Mouse (Mus musculus) lung, adult 2 months (tissue): ENCODE measurements around the gene Slc26a11.

ENCODE experiments used
- CTCF ChIP-seq: fragments of 200-500 bp; IDR thresholded peaks from 2 replicates; pipeline ENCODE4 v1.5.1; 2011; ENCODE audit warnings: mild to moderate bottlenecking, low read length, control low read depth; ENCODE audit not compliant: insufficient read depth
- POLR2A ChIP-seq: fragments of 200-500 bp; IDR thresholded peaks from 2 replicates; pipeline ENCODE4 v1.6.1; 2011; ENCODE audit warnings: low read depth, mild to moderate bottlenecking, control low read depth, low read length, borderline replicate concordance; ENCODE audit errors: extremely low read depth

DNA sequence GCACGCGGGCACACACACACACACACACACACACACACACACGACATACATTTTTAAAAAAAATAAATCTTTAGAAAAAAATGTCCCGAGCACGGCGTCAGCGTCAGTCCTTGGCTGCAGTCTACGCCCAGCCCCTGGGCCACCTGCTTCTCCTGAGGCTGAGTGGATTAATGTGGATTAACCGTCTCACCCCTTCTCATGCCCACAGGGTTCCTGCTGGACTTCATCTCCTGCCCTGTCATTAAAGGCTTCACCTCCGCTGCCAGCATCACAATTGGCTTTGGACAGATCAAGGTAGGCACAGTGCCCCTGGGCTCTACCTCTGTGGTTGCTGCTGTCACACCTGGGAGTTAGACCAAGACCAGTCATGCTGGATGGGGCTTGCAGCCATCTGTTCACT is 3.7 kb downstream of the Slc26a11 start:
- TF ChIP-seq CTCF: no peak
- no peak for TF ChIP-seq POLR2A
